Mouse (Mus musculus): ENCODE measurements around the gene Camp.

DNA sequence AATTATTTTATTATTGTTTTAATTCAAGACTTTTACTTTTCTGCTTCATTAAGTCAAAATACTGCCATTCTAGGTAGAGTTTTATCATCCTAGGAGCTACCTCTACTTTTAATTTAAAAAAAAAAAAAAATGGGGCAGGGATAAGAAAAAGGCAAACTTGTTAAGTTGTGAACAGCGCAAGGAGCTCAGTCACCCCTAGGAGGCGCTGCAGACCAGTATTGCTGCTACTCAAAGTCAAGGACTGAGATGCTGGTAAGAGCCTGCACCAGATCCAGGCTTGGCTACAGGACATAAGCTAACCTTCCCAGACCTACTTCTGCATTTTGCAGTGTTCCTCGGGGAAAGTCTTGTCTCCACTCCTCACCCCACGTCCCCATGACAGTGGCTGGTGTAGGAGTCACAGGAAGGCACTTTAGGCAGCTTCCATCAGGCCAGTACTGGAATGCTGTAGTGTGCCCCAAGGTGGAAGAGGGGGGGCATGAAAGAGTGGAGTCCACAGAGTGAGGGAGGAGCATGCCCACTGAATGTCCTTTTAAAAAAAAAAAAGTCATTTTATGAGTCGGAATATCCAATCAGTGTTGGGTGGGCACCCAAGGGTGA lies 43.3 kb upstream of the Camp start:
- peak; percentile 78; the same call in 1 of the 2 replicates for TF ChIP-seq CTCF (IDR thresholded peaks at IDR 0.05; ENCODE audit: extremely low read depth, insufficient read length, insufficient replicate concordance, low read depth, low read length)
- no peak for TF ChIP-seq POLR2A (IDR thresholded peaks at IDR 0.05; ENCODE audit: low read depth, low read length)

Measured in small intestine, adult 2 months (tissue).